Mouse (Mus musculus): ENCODE results near the gene Phf12.

Gene Phf12

DNA sequence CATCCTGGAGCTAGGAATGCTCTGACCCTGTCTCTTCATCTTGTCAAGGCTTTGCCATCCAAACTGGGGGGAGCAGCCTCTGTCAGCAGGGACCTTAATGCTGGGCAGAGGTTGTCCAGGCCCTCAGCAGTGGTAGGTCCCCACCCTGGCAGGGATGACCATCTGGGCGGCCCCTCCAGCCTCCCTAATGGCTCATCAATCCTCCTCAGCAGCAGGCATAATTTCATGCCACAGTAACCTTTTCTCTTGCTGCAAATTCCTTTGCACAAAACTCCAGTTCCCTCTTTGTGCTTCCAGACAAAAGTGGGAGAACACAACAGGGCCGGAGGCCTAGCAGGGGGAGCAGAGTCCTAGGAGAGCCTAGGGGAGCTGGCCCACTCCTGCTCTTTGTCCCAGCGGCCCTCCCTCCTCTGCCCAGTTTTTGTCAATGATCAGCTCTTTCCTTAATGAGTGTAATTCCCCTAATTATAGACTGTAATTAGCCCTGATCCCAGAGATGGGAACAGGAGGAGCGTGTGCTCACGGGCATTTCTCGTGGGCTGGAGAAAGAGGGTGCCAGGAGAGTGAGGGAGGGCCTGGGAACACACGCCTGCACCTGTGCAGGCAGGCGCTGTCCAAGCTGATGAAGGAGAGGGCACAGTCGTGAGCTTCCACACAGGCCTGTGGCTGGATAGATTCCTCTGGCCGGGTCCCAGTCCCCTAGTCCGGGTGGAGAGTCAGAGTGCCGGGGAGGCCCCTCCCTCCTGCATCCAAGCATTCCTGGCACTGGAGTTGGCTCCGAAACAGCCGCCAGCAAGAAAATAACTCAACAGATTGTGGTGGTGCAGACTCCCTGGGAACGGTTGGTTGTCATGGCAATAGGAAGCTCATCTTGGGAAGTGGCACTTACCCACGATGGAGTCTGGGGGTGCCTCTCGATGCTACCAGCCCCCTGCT lies 17.2 kb upstream of the Phf12 start:
- H3K27me3 ChIP-seq (ENCODE audit: insufficient read depth, low read length): peaks cover 67% of the 10 kb centered on the region
- H3K4me3 ChIP-seq (replicated peaks; ENCODE audit: low read length): no peak overlapping the region; the same call in 1 of the 2 replicates
- no peaks in the 10 kb centered on the region for H3K9me3 ChIP-seq (ENCODE audit: low read length)
- no peaks in the 10 kb centered on the region for H3K36me3 ChIP-seq (ENCODE audit: insufficient read depth, low read length)
- TF ChIP-seq NANOG (IDR thresholded peaks at IDR 0.05; ENCODE audit: borderline replicate concordance, low read length) (no peak), POU5F1 (IDR thresholded peaks at IDR 0.05; ENCODE audit: borderline replicate concordance, low read length) (no peak), CTCF (conservative IDR thresholded peaks at IDR 0.05; ENCODE audit: low read length) (no peak)
- peaks cover 30% of the 10 kb centered on the region for H3K4me1 ChIP-seq (replicated peaks; ENCODE audit: low read depth, low read length)

DNA sequence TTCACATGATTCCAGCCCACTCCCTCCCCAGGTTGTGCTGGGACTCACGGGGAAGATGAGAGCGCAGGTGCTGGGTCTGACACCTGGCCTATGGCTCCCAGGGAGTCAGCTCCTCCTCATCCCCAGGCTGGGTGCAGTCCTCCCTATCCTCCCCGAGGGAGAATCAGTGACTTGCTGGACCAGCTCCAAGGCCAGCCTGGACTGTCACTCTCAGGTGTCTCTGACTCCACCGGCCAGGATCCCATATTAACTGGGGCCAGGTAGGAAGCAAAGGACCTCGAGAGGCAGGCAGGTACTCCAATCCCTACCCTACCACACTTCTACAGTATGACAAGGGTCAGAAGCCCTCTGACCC lies 16.5 kb upstream of the Phf12 start:
- H3K27me3 ChIP-seq (ENCODE audit: insufficient read depth, low read length): peaks cover 67% of the 10 kb centered on the region
- no peaks in the 10 kb centered on the region for H3K9me3 ChIP-seq (ENCODE audit: low read length)
- TF ChIP-seq CTCF (conservative IDR thresholded peaks at IDR 0.05; ENCODE audit: low read length) (no peak), NANOG (IDR thresholded peaks at IDR 0.05; ENCODE audit: borderline replicate concordance, low read length) (no peak), POU5F1 (IDR thresholded peaks at IDR 0.05; ENCODE audit: borderline replicate concordance, low read length) (no peak)
- no peak overlapping the region for H3K4me3 ChIP-seq (replicated peaks; ENCODE audit: low read length)
- no peaks in the 10 kb centered on the region for H3K36me3 ChIP-seq (ENCODE audit: insufficient read depth, low read length)
- peaks cover 28% of the 10 kb centered on the region for H3K4me1 ChIP-seq (replicated peaks; ENCODE audit: low read depth, low read length)

DNA sequence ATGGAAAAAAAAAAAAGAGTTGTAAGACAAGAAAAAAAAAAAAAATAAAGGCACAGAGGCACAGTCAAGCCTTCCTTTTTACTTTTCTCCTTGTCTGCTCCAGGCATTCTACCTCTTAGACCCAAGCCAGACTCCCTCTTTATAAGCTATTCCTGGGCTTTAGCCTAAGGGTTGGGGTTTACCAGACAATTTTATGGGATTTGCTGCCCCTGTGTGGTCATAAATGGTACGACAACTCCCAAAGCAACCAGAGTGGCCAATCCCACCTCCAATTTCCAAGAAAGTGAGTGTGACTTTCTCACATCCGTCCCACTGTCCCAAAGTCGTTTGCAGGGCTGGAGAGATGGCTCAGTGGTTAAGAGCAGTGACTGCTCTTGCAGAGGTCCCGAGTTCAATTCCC lies 15.4 kb upstream of the Phf12 start:
- TF ChIP-seq CTCF (conservative IDR thresholded peaks at IDR 0.05; ENCODE audit: low read length) (peak; percentile 92), POU5F1 (IDR thresholded peaks at IDR 0.05; ENCODE audit: borderline replicate concordance, low read length) (no peak)
- Histone ChIP-seq H3K4me3 (replicated peaks; ENCODE audit: low read length) (no peak overlapping the region), H3K4me1 (replicated peaks; ENCODE audit: low read depth, low read length) (peaks cover 28% of the 10 kb centered on the region), H3K9me3 (ENCODE audit: low read length) (no peaks in the 10 kb centered on the region), H3K27me3 (ENCODE audit: insufficient read depth, low read length) (peaks cover 61% of the 10 kb centered on the region), H3K36me3 (ENCODE audit: insufficient read depth, low read length) (no peaks in the 10 kb centered on the region)

DNA sequence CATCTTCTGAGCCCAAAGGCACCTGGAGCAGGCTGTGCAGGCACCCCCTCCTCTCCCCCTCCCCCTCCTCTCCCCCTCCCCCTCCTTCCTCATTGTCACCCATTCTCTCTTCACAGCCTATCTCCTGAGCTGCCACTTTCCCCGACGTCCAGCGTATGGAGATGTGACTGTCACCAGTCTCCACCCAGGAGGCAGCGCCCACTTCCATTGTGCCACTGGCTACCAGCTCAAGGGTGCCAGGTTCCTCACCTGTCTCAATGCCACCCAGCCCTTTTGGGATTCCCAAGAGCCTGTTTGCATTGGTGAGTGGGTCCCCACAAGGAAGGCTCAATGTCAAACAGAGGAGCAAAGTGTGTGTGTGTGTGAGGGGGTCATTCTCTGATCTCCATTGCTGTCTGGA lies 13.8 kb upstream of the Phf12 start:
- no peak overlapping the region for H3K4me3 ChIP-seq (replicated peaks; ENCODE audit: low read length)
- peaks cover 30% of the 10 kb centered on the region for H3K4me1 ChIP-seq (replicated peaks; ENCODE audit: low read depth, low read length)
- H3K36me3 ChIP-seq (ENCODE audit: insufficient read depth, low read length): no peaks in the 10 kb centered on the region
- no peaks in the 10 kb centered on the region for H3K9me3 ChIP-seq (ENCODE audit: low read length)
- H3K27me3 ChIP-seq (ENCODE audit: insufficient read depth, low read length): peaks cover 66% of the 10 kb centered on the region
- no peak for TF ChIP-seq NANOG (IDR thresholded peaks at IDR 0.05; ENCODE audit: borderline replicate concordance, low read length)
- no peak for TF ChIP-seq POU5F1 (IDR thresholded peaks at IDR 0.05; ENCODE audit: borderline replicate concordance, low read length)
- TF ChIP-seq CTCF (conservative IDR thresholded peaks at IDR 0.05; ENCODE audit: low read length): no peak

DNA sequence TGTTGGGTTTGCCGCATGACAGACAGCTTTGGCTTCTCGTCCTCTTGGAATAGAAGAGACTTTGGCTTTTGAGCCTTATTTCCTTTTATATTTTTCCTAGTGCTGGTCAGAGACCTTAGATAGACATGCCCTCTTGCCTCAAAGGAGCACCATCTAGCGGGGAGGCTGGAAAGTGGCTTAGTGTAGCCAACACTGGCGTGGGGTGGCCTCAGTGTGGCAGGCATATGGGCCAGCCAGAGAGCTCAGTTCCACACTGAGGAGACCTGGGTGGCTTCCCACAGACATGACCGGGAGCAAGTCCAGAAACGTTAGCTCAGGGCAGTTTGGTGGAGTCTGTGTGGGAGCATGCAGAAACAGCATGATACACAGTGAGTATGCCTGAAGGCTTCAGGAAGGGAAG lies 11.8 kb upstream of the Phf12 start:
- H3K4me1 ChIP-seq (replicated peaks; ENCODE audit: low read depth, low read length): peaks cover 23% of the 10 kb centered on the region
- TF ChIP-seq CTCF (conservative IDR thresholded peaks at IDR 0.05; ENCODE audit: low read length): no peak
- TF ChIP-seq POU5F1 (IDR thresholded peaks at IDR 0.05; ENCODE audit: borderline replicate concordance, low read length): no peak
- TF ChIP-seq NANOG (IDR thresholded peaks at IDR 0.05; ENCODE audit: borderline replicate concordance, low read length): no peak
- H3K9me3 ChIP-seq (ENCODE audit: low read length): no peaks in the 10 kb centered on the region
- H3K36me3 ChIP-seq (ENCODE audit: insufficient read depth, low read length): no peaks in the 10 kb centered on the region
- no peak overlapping the region for H3K4me3 ChIP-seq (replicated peaks; ENCODE audit: low read length)
- H3K27me3 ChIP-seq (ENCODE audit: insufficient read depth, low read length): peaks cover 71% of the 10 kb centered on the region

DNA sequence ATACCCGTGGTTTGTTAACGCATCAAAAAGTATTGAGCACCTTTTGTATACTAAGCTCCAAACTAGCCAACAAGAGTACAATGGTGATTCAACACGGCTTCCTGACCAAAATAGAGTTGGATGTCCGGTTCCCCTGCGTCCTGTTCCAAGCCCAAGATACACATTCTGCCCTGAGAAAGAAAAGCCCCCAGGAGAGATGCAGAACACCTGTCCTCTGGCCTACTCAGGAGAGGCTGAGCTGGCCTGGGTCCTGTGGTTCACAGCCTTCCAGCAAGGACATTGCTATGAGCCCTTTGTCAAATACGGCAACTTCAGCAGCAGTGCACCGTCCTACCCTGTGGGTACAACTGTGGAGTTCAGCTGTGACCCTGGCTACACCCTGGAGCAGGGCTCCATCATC lies 9.0 kb upstream of the Phf12 start:
- no peak overlapping the region for H3K4me3 ChIP-seq (replicated peaks; ENCODE audit: low read length)
- no peaks in the 10 kb centered on the region for H3K9me3 ChIP-seq (ENCODE audit: low read length)
- H3K36me3 ChIP-seq (ENCODE audit: insufficient read depth, low read length): no peaks in the 10 kb centered on the region
- H3K4me1 ChIP-seq (replicated peaks; ENCODE audit: low read depth, low read length): peaks cover 23% of the 10 kb centered on the region
- H3K27me3 ChIP-seq (ENCODE audit: insufficient read depth, low read length): peaks cover 79% of the 10 kb centered on the region
- TF ChIP-seq POU5F1 (IDR thresholded peaks at IDR 0.05; ENCODE audit: borderline replicate concordance, low read length) (no peak), CTCF (conservative IDR thresholded peaks at IDR 0.05; ENCODE audit: low read length) (no peak), NANOG (IDR thresholded peaks at IDR 0.05; ENCODE audit: borderline replicate concordance, low read length) (no peak)

DNA sequence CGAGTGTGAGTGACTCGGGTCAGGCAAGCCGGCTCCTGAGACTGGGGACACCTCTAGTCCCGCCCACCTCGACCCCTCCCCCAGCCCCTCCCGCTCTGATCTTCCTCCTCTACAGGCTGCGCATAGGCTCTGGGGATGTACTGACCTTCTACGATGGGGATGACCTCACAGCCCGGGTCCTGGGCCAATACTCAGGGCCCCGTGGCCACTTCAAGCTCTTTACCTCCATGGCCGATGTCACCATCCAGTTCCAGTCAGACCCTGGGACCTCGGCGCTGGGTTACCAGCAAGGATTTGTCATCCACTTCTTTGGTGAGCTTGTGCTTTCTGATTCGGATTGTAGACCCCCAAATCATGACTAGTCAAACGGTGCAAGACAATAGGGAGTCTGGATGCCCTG lies 8.2 kb upstream of the Phf12 start:
- TF ChIP-seq POU5F1 (IDR thresholded peaks at IDR 0.05; ENCODE audit: borderline replicate concordance, low read length): no peak
- no peak for TF ChIP-seq CTCF (conservative IDR thresholded peaks at IDR 0.05; ENCODE audit: low read length)
- TF ChIP-seq NANOG (IDR thresholded peaks at IDR 0.05; ENCODE audit: borderline replicate concordance, low read length): no peak
- H3K9me3 ChIP-seq (ENCODE audit: low read length): no peaks in the 10 kb centered on the region
- peaks cover 80% of the 10 kb centered on the region for H3K27me3 ChIP-seq (ENCODE audit: insufficient read depth, low read length)
- H3K36me3 ChIP-seq (ENCODE audit: insufficient read depth, low read length): no peaks in the 10 kb centered on the region
- peaks cover 23% of the 10 kb centered on the region for H3K4me1 ChIP-seq (replicated peaks; ENCODE audit: low read depth, low read length)
- H3K4me3 ChIP-seq (replicated peaks; ENCODE audit: low read length): peak overlapping the region; percentile 4; the same call in 1 of the 2 replicates

DNA sequence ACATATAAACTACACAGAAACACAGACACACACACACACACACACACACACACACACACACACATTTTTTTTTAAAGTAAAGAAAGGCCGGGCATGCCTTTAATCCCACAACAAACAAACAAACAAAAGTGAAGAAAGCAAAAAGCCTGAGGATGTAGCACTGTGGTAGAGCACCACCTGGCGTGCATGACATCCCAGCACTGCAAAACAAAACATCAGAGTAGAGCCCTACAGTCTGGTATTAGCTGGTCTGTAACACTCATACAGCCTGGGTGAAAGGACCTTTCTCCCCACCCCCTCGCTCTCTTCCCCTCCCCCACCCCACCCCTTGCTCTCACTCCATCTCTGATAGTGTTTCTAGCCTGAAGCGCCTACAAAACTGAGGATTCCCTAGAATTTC lies 6.7 kb upstream of the Phf12 start:
- TF ChIP-seq NANOG (IDR thresholded peaks at IDR 0.05; ENCODE audit: borderline replicate concordance, low read length): no peak
- no peak for TF ChIP-seq CTCF (conservative IDR thresholded peaks at IDR 0.05; ENCODE audit: low read length)
- TF ChIP-seq POU5F1 (IDR thresholded peaks at IDR 0.05; ENCODE audit: borderline replicate concordance, low read length): no peak

More for the DNA sequence above, 6.7 kb upstream of the Phf12 start:
- Histone ChIP-seq H3K9me3 (ENCODE audit: low read length) (no peaks in the 10 kb centered on the region), H3K4me1 (replicated peaks; ENCODE audit: low read depth, low read length) (peaks cover 28% of the 10 kb centered on the region), H3K36me3 (ENCODE audit: insufficient read depth, low read length) (no peaks in the 10 kb centered on the region), H3K4me3 (replicated peaks; ENCODE audit: low read length) (no peak overlapping the region), H3K27me3 (ENCODE audit: insufficient read depth, low read length) (peaks cover 70% of the 10 kb centered on the region)
